9 mouse cellular contexts compared by ENCODE assay signal in the genomic region with DNA sequence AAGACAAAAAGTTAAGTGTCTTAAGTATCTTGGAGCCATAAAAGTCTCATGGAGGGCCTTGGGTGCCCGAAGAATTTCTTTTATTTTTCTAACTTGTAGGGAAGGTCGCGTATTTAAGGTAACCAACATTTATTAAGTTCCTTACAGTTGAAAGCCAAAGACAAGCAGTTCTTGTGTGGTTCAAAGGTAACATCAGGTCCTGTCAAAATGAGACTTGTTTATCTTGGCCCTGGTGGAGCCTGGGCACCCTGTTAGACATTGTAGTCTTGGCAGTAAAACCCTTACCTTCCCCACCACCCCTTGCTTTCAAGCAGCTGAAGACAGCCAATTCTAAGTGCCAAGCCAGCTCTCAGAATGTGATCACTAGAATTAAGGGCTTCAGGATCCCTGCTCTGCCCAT. TPM values are rescaled to one million over a fixed set of nuclear protein-coding genes. Genes with fewer than 3 reads are reported as not detected.
DNase-seq lines count a peak whose midpoint lies in the region; ATAC-seq and TF ChIP-seq lines count a peak whose summit lies in the region.
"Had no signal": no experiment of that assay in that cellular context is flagged by ENCODE, and none has a peak within 500 bp of the region (broad histone marks: within the 10 kb centered on the region; RNA-seq: fewer than 3 reads in every experiment).

No protein-coding gene starts in this region.

- H3K4me3 ChIP-seq in heart, adult 2 months = peak overlapping the region; percentile 55
- peak overlapping the region; percentile 79 to 90 for H3K4me3 ChIP-seq in MEL (ENCODE audit: control insufficient read depth in 1 of 2, insufficient read depth in 1 of 2, low read depth in 2 of 2, low read length in 2 of 2)
- peak overlapping the region; percentile 58 for H3K4me3 ChIP-seq in hindbrain, embryonic 15.5 days
- H3K4me3 ChIP-seq in midbrain, embryonic 10.5 days = peak overlapping the region; percentile 75

- H3K4me1 ChIP-seq in heart, adult 2 months (ENCODE audit: control insufficient read depth, insufficient read depth, low read length) = peaks cover 11% of the 10 kb centered on the region
- H3K4me1 ChIP-seq in MEL (ENCODE audit: control insufficient read depth in 1 of 2, insufficient read depth in 2 of 2, low read length in 2 of 2) = peaks cover 2 to 8% of the 10 kb centered on the region in 2 experiments; a peak in 3 of 4 replicates
- peaks cover 22% of the 10 kb centered on the region for H3K4me1 ChIP-seq in hindbrain, embryonic 15.5 days (replicated peaks)
- H3K4me1 ChIP-seq in midbrain, embryonic 10.5 days = peaks cover 22% of the 10 kb centered on the region

- H3K27me3 ChIP-seq in heart, adult 2 months (ENCODE audit: control insufficient read depth, insufficient read depth, low read length) = no peaks in the 10 kb centered on the region
- no peaks in the 10 kb centered on the region for H3K27me3 ChIP-seq in MEL (ENCODE audit: control insufficient read depth in 1 of 2, insufficient read depth in 2 of 2, low read length in 2 of 2)
- H3K27me3 ChIP-seq in hindbrain, embryonic 15.5 days = no peaks in the 10 kb centered on the region
- no peaks in the 10 kb centered on the region for H3K27me3 ChIP-seq in midbrain, embryonic 10.5 days (ENCODE audit: low read depth, poor library complexity, severe bottlenecking)
- H3K27me3 ChIP-seq: Patski had no signal

- WGBS in heart, adult 2 months = 74% methylated on average over 3 of the region's 3 CpGs
- 78% methylated on average over 3 of the region's 3 CpGs for WGBS in hindbrain, embryonic 15.5 days
- WGBS in midbrain, embryonic 10.5 days = 85% methylated on average over 3 of the region's 3 CpGs

- TF ChIP-seq CTCF in heart, adult 2 months (IDR thresholded peaks at IDR 0.05) = no peak
- TF ChIP-seq CTCF in MEL (IDR thresholded peaks at IDR 0.05 in 2 of 3, conservative IDR thresholded peaks at IDR 0.05 in 1 of 3; ENCODE audit: control insufficient read depth in 1 of 3, insufficient read depth in 1 of 3, low read depth in 2 of 3, low read length in 3 of 3, poor library complexity in 1 of 3, severe bottlenecking in 1 of 3) = no peak

- H3K27ac ChIP-seq in heart, adult 2 months = peak overlapping the region; percentile 97
- H3K27ac ChIP-seq in MEL (ENCODE audit: control insufficient read depth, low read depth, low read length) = no peak overlapping the region
- peak overlapping the region; percentile 98; the same call in 1 of the 2 replicates for H3K27ac ChIP-seq in hindbrain, embryonic 15.5 days (replicated peaks)
- H3K27ac ChIP-seq in midbrain, embryonic 10.5 days (replicated peaks) = peak overlapping the region; percentile 98; the same call in 1 of the 2 replicates

- TF ChIP-seq EP300 in heart, adult 2 months (IDR thresholded peaks at IDR 0.05; ENCODE audit: insufficient read depth, low read depth, low read length) = no peak
- TF ChIP-seq EP300 in MEL (IDR thresholded peaks at IDR 0.05; ENCODE audit: low read depth in 1 of 2, low read length in 2 of 2) = no peak

- intact Hi-C loops in heart, adult 2 months (cut with DNase I) = loop anchor here (2.0 kb wide), 2 partner anchors 30 to 46 kb away; a partner anchor contains a TSS
- intact Hi-C loops in heart, postnatal 36 days (cut with DNase I) = loop anchor here (2.0 kb wide), 2 partner anchors 30 to 102 kb away; a partner anchor contains a TSS

- no peak for TF ChIP-seq RAD21 in MEL (IDR thresholded peaks at IDR 0.05; ENCODE audit: low read depth, low read length)

- peak overlapping the region; percentile 30 for H3K9ac ChIP-seq in heart, adult 2 months (ENCODE audit: low read depth, low read length)
- H3K9ac ChIP-seq in MEL (ENCODE audit: control insufficient read depth, low read depth, low read length, poor library complexity, severe bottlenecking) = peak overlapping the region; percentile 75
- H3K9ac ChIP-seq in hindbrain, embryonic 15.5 days = no peak overlapping the region

- peaks cover 13% of the 10 kb centered on the region for H3K36me3 ChIP-seq in heart, adult 2 months (ENCODE audit: control insufficient read depth, insufficient read depth, low read length)
- peaks cover 0 to 14% of the 10 kb centered on the region in 2 experiments; a peak in 3 of 4 replicates for H3K36me3 ChIP-seq in MEL (ENCODE audit: control insufficient read depth in 1 of 2, insufficient read depth in 2 of 2, low read length in 2 of 2)
- peaks cover 2% of the 10 kb centered on the region; the same call in 1 of the 2 replicates for H3K36me3 ChIP-seq in hindbrain, embryonic 15.5 days
- H3K36me3 ChIP-seq in midbrain, embryonic 10.5 days = peaks cover 25% of the 10 kb centered on the region

- no peak for DNase-seq in heart, adult 2 months
- DNase-seq in heart, postnatal 36 days = no peak
- peak; percentile 27 for DNase-seq in MEL (ENCODE audit: low read depth, low spot score)
- no peak for DNase-seq in midbrain, embryonic 10.5 days (ENCODE audit: low spot score)
- no peak for DNase-seq in right cerebral cortex, postnatal 36 days (ENCODE audit: low spot score in 2 of 2)
- DNase-seq in spleen, adult 12 weeks (ENCODE audit: low spot score) = no peak
- no peak for DNase-seq in thymus, postnatal 25 days

- no peak for TF ChIP-seq POLR2A in heart, adult 2 months (IDR thresholded peaks at IDR 0.05; ENCODE audit: insufficient read depth, low read depth, low read length)
- no peak for TF ChIP-seq POLR2A in MEL (IDR thresholded peaks at IDR 0.05; ENCODE audit: control insufficient read depth in 1 of 2, insufficient read depth in 1 of 2, low read depth in 1 of 2, low read length in 2 of 2, poor library complexity in 1 of 2)

- peaks cover 9% of the 10 kb centered on the region for H3K79me2 ChIP-seq in heart, adult 2 months (replicated peaks; ENCODE audit: control insufficient read depth, insufficient read depth, low read length)
- H3K79me2 ChIP-seq in MEL (ENCODE audit: control insufficient read depth, insufficient read depth, low read length, poor library complexity) = peaks cover 18% of the 10 kb centered on the region

- no peak for ATAC-seq in hindbrain, embryonic 15.5 days (ENCODE audit: low FRiP score, low read depth)

- H3K4me2 ChIP-seq in hindbrain, embryonic 15.5 days = peak overlapping the region; percentile 66

- no peaks in the 10 kb centered on the region for H3K9me3 ChIP-seq in MEL (replicated peaks; ENCODE audit: insufficient read depth, low read length)
- no peaks in the 10 kb centered on the region for H3K9me3 ChIP-seq in hindbrain, embryonic 15.5 days
- H3K9me3 ChIP-seq in midbrain, embryonic 10.5 days (replicated peaks) = no peaks in the 10 kb centered on the region

TF ChIP-seq in MEL, 35 proteins besides CTCF, POLR2A, EP300 and RAD21:
- no peak for TF ChIP-seq MAZ (IDR thresholded peaks at IDR 0.05; ENCODE audit: low read depth, low read length)
- TF ChIP-seq BHLHE40 (IDR thresholded peaks at IDR 0.05; ENCODE audit: borderline replicate concordance, low read depth, low read length) = no peak
- TF ChIP-seq E2F4 (IDR thresholded peaks at IDR 0.05; ENCODE audit: borderline replicate concordance, low read depth, low read length) = no peak
- no peak for TF ChIP-seq TAL1 (IDR thresholded peaks at IDR 0.05; ENCODE audit: low read length)
- no peak for TF ChIP-seq ZNF384 (IDR thresholded peaks at IDR 0.05; ENCODE audit: low read depth, low read length)
- no peak for TF ChIP-seq ETS1 (IDR thresholded peaks at IDR 0.05; ENCODE audit: low read depth, low read length)
- no peak for TF ChIP-seq RCOR1 (IDR thresholded peaks at IDR 0.05; ENCODE audit: low read depth, low read length)

RNA-seq across cellular contexts. Expression of a gene that starts 0.9 kb away (rescaled TPM):
- total RNA-seq in heart, adult 2 months (2021) = 10 to 100 TPM in 1 of 2 experiments, 1 to 10 TPM in 1; 8.5 to 10.2 TPM
- 9.4 and 12.7 TPM in 2 replicates for polyA plus RNA-seq in heart, adult 2 months (2012; rRNA removed)
- 1 to 10 TPM; 9.0 to 9.6 TPM for total RNA-seq in heart, postnatal 36 days (2021)
- total RNA-seq in MEL (2012; rRNA removed) = 8.2 and 8.3 TPM in 2 replicates
- polyA plus RNA-seq in MEL (2012; ENCODE audit: insufficient read depth in 1 of 2, insufficient read length in 2 of 2, low read depth in 1 of 2, low replicate concordance in 2 of 2, missing spikeins in 1 of 2) = 10 to 100 TPM in 1 of 2 experiments, not detected in 1; 16.9 TPM
- 14.9 and 15.1 TPM in 2 replicates for polyA plus RNA-seq in hindbrain, embryonic 15.5 days (2015; fragmentation: Nextera tagmentation; extraction: Ambion mirVana)
- polyA plus RNA-seq in midbrain, embryonic 10.5 days (2016; fragmentation: Nextera tagmentation; extraction: Ambion mirVana) = 18.1 and 21.8 TPM in 2 replicates

RNA-seq across cellular contexts. Expression of a gene that starts 25.6 kb away (rescaled TPM):
- under 1 TPM; 0.29 to 0.32 TPM for total RNA-seq in heart, adult 2 months (2021)
- polyA plus RNA-seq in heart, adult 2 months (2012; rRNA removed) = 0.37 and 1.6 TPM in 2 replicates
- total RNA-seq in heart, postnatal 36 days (2021) = under 1 TPM; 0.38 to 0.53 TPM
- not detected in 2 replicates for total RNA-seq in MEL (2012; rRNA removed)
- not detected for polyA plus RNA-seq in MEL (2012; ENCODE audit: insufficient read depth in 1 of 2, insufficient read length in 2 of 2, low read depth in 1 of 2, low replicate concordance in 2 of 2, missing spikeins in 1 of 2)
- polyA plus RNA-seq in hindbrain, embryonic 15.5 days (2015; fragmentation: Nextera tagmentation; extraction: Ambion mirVana) = 1,559 and 1,575 TPM in 2 replicates
- polyA plus RNA-seq in midbrain, embryonic 10.5 days (2016; fragmentation: Nextera tagmentation; extraction: Ambion mirVana) = 133 and 240 TPM in 2 replicates
- polyA plus RNA-seq: Patski had no signal

RNA-seq across cellular contexts. Expression of a gene that starts 30.8 kb away (rescaled TPM):
- 10 to 100 TPM in 1 of 2 experiments, 1 to 10 TPM in 1; 8.3 to 10.6 TPM for total RNA-seq in heart, adult 2 months (2021)
- polyA plus RNA-seq in heart, adult 2 months (2012; rRNA removed) = 21.9 and 29.6 TPM in 2 replicates
- 10 to 100 TPM in 1 of 2 experiments, 1 to 10 TPM in 1; 9.3 to 10.1 TPM for total RNA-seq in heart, postnatal 36 days (2021)
- total RNA-seq in MEL (2012; rRNA removed) = 54.2 and 54.7 TPM in 2 replicates
- polyA plus RNA-seq in MEL (2012; ENCODE audit: insufficient read depth in 1 of 2, insufficient read length in 2 of 2, low read depth in 1 of 2, low replicate concordance in 2 of 2, missing spikeins in 1 of 2) = 10 to 100 TPM in 1 of 2 experiments, not detected in 1; 87.0 TPM
- 40.6 and 44.4 TPM in 2 replicates for polyA plus RNA-seq in hindbrain, embryonic 15.5 days (2015; fragmentation: Nextera tagmentation; extraction: Ambion mirVana)
- polyA plus RNA-seq in midbrain, embryonic 10.5 days (2016; fragmentation: Nextera tagmentation; extraction: Ambion mirVana) = 61.5 and 71.4 TPM in 2 replicates

RNA-seq across cellular contexts. Expression of a gene that starts 46.9 kb away (rescaled TPM):
- 10 to 100 TPM in 1 of 2 experiments, 1 to 10 TPM in 1; 9.2 to 11.2 TPM for total RNA-seq in heart, adult 2 months (2021)
- 14.1 and 19.4 TPM in 2 replicates for polyA plus RNA-seq in heart, adult 2 months (2012; rRNA removed)
- total RNA-seq in heart, postnatal 36 days (2021) = 10 to 100 TPM in 1 of 2 experiments, 1 to 10 TPM in 1; 9.9 to 11.5 TPM
- 6.2 and 6.3 TPM in 2 replicates for total RNA-seq in MEL (2012; rRNA removed)
- 10 to 100 TPM in 1 of 2 experiments, not detected in 1; 12.0 TPM for polyA plus RNA-seq in MEL (2012; ENCODE audit: insufficient read depth in 1 of 2, insufficient read length in 2 of 2, low read depth in 1 of 2, low replicate concordance in 2 of 2, missing spikeins in 1 of 2)
- polyA plus RNA-seq in hindbrain, embryonic 15.5 days (2015; fragmentation: Nextera tagmentation; extraction: Ambion mirVana) = 0.26 and 0.39 TPM in 2 replicates
- polyA plus RNA-seq in midbrain, embryonic 10.5 days (2016; fragmentation: Nextera tagmentation; extraction: Ambion mirVana) = 0.62 and 0.78 TPM in 2 replicates

Comparison
In these comparisons a context has a peak if more than half of its experiments do, and no peak if none do; other contexts are left out.
1. RNA of a gene that starts 25.6 kb away (polyA plus RNA-seq): 1,559 to 1,575 TPM in hindbrain, embryonic 15.5 days and 133 to 240 TPM in midbrain, embryonic 10.5 days; 0.37 to 1.6 TPM in heart, adult 2 months and not detected in MEL; every median in the first group is over 10 times any median in the second.
2. Peak in every context shown above with its lines, with median percentiles within 50 percentile points of each other: H3K4me3 ChIP-seq.